Mouse (Mus musculus): ENCODE measurements at regions not wholly inside any gene's neighbourhood (a gene's known extent, or its start where the extent isn't known, plus 50 kb on each side); places are given as distances from the start of the nearest gene placed in this dataset.

DNA sequence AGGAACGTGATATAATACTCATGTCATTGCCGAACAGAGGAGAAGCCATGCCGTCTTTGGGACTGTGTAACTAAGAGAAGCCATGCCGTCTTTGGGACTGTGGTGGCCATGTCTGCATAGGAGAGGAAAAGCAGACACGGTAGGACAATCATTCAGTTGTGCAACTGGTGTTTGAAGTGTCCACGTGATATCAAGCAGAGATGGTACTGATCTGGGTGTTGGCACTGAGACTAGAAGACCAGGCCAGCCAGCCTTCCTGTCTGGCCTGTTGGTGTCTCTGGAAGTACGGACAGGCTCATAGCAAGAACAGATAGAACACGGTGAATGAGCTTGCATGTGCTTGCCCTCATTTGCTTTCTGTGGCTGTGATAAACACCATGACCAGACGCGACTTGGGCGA, 175.7 kb downstream of the Slc38a4 start:
- TF ChIP-seq POLR2A (IDR thresholded peaks at IDR 0.05; ENCODE audit: borderline replicate concordance, extremely low read depth, insufficient read depth, insufficient read length, poor library complexity, severe bottlenecking) (no peak), CTCF (IDR thresholded peaks at IDR 0.05; ENCODE audit: borderline replicate concordance, extremely low read depth, insufficient read depth, insufficient read length) (no peak)

Measured in brain, embryonic 14.5 days (tissue).